Mouse (Mus musculus) spleen, postnatal 10 days (tissue): Measurements from ENCODE around the gene Ston2.
A peak's percentile ranks its signal among the peaks of the same experiment; 100 is the strongest.

Source experiments
- DNase-seq, 2 experiments: peaks; one replicate each; pipeline ENCODE4 v3.0.0; 2021 to 2022; ENCODE audit warnings: low spot score in 2 of 2

Gene Ston2

GRCm38 (mm10) chr12:91787959-91788437 lies at the start of gene Ston2:
Gene Ston2, minus strand, starts transcription at chr12:91788387.
- DNase-seq: no peak

GRCm38 (mm10) chr12:91837401-91838065 lies 49.3 kb upstream of the Ston2 start:
- no peak for DNase-seq

- DNase-seq: no peak
Observed at GRCm38 (mm10) chr12:91833939-91834333, 45.7 kb upstream of the Ston2 start.

- DNase-seq: no peak
Observed at GRCm38 (mm10) chr12:91833237-91833938, 45.2 kb upstream of the Ston2 start.

GRCm38 (mm10) chr12:91831410-91831809 lies 43.2 kb upstream of the Ston2 start:
- no peak for DNase-seq

- DNase-seq: no peak
Observed at GRCm38 (mm10) chr12:91820461-91820860, 32.3 kb upstream of the Ston2 start.

- no peak for DNase-seq
Observed at GRCm38 (mm10) chr12:91818726-91819125, 30.5 kb upstream of the Ston2 start.

- DNase-seq: peak; percentile 22 to 60
Observed at GRCm38 (mm10) chr12:91815990-91816389, 27.8 kb upstream of the Ston2 start.

GRCm38 (mm10) chr12:91815552-91815951 lies 27.4 kb upstream of the Ston2 start:
- no peak for DNase-seq

GRCm38 (mm10) chr12:91808911-91809310 lies 20.7 kb upstream of the Ston2 start:
- no peak for DNase-seq

- DNase-seq: no peak
Observed at GRCm38 (mm10) chr12:91807761-91808160, 19.6 kb upstream of the Ston2 start.

GRCm38 (mm10) chr12:91807095-91807494 lies 18.9 kb upstream of the Ston2 start:
- no peak for DNase-seq

GRCm38 (mm10) chr12:91804262-91804661 lies 16.1 kb upstream of the Ston2 start:
- no peak for DNase-seq

- no peak for DNase-seq
Observed at GRCm38 (mm10) chr12:91803207-91803932, 15.2 kb upstream of the Ston2 start.

GRCm38 (mm10) chr12:91802586-91803206 lies 14.5 kb upstream of the Ston2 start:
- DNase-seq: no peak

- DNase-seq: no peak
Observed at GRCm38 (mm10) chr12:91800861-91801385, 12.7 kb upstream of the Ston2 start.

- no peak for DNase-seq
Observed at GRCm38 (mm10) chr12:91799821-91800335, 11.7 kb upstream of the Ston2 start.

GRCm38 (mm10) chr12:91799379-91799773 lies 11.2 kb upstream of the Ston2 start:
- no peak for DNase-seq

- DNase-seq: peak in 1 of 2 experiments; percentile 50
Observed at GRCm38 (mm10) chr12:91798720-91799378, 10.7 kb upstream of the Ston2 start.

GRCm38 (mm10) chr12:91796774-91797173 lies 8.6 kb upstream of the Ston2 start:
- no peak for DNase-seq

- no peak for DNase-seq
Observed at GRCm38 (mm10) chr12:91793266-91793665, 5.1 kb upstream of the Ston2 start.
